Mouse (Mus musculus) cerebellum, adult 2 months (tissue): Measurements from ENCODE around the gene Usp31.

ENCODE experiments used
- CTCF ChIP-seq: fragments of 200-500 bp; IDR thresholded peaks from 2 replicates; pipeline ENCODE4 v1.5.1; 2011; ENCODE audit warnings: low read depth, mild to moderate bottlenecking, control low read depth, low read length, moderate library complexity, borderline replicate concordance; ENCODE audit not compliant: insufficient read depth
- POLR2A ChIP-seq: fragments of 200-500 bp; IDR thresholded peaks from 2 replicates; pipeline ENCODE4 v1.6.1; 2011; ENCODE audit warnings: low read length, control low read depth, borderline replicate concordance; ENCODE audit not compliant: insufficient read depth

- no peak for TF ChIP-seq CTCF
- TF ChIP-seq POLR2A: no peak
These were observed 110.7 kb downstream of the Usp31 start for GRCm38 (mm10) chr7:121596401-121596800.
